Mouse (Mus musculus) cerebellum, adult 2 months (tissue): ENCODE data around the gene Rab27a.

Experiments used
- CTCF ChIP-seq: fragments of 200-500 bp; IDR thresholded peaks from 2 replicates; pipeline ENCODE4 v1.5.1; 2011; ENCODE audit warnings: low read depth, mild to moderate bottlenecking, control low read depth, low read length, moderate library complexity, borderline replicate concordance; ENCODE audit not compliant: insufficient read depth
- POLR2A ChIP-seq: fragments of 200-500 bp; IDR thresholded peaks from 2 replicates; pipeline ENCODE4 v1.6.1; 2011; ENCODE audit warnings: low read length, control low read depth, borderline replicate concordance; ENCODE audit not compliant: insufficient read depth

GRCm38 (mm10) chr9:73004076-73004475 lies 40.6 kb upstream of the Rab27a start:
- no peak for TF ChIP-seq POLR2A
- no peak for TF ChIP-seq CTCF
